Mouse (Mus musculus) C2C12 (cell line): ENCODE measurements around the gene Cacng8.

Source experiments
- CEBPB ChIP-seq: IDR thresholded peaks from one replicate; pipeline ENCODE4 v1.6.1; 2011; ENCODE audit warnings: low read depth, mild to moderate bottlenecking, control low read depth, moderate library complexity
- CTCF ChIP-seq: IDR thresholded peaks from one replicate; pipeline ENCODE4 v1.5.1; 2011; ENCODE audit not compliant: control insufficient read depth, insufficient read depth, insufficient read length
- MAX ChIP-seq: IDR thresholded peaks from one replicate; pipeline ENCODE4 v1.6.1; 2011; ENCODE audit warnings: mild to moderate bottlenecking, control low read depth
- MYOD1 ChIP-seq: IDR thresholded peaks from one replicate; pipeline ENCODE4 v1.6.1; 2011; ENCODE audit warnings: low read depth; ENCODE audit not compliant: control insufficient read depth, insufficient read length
- MYOG ChIP-seq: IDR thresholded peaks from one replicate; pipeline ENCODE4 v1.6.1; 2011; ENCODE audit not compliant: control insufficient read depth, insufficient read length; ENCODE audit errors: extremely low read depth
- USF1 ChIP-seq: IDR thresholded peaks from one replicate; pipeline ENCODE4 v1.6.1; 2011; ENCODE audit warnings: low read depth, mild to moderate bottlenecking, control low read depth, moderate library complexity

GRCm38 (mm10) chr7:3422051-3422450, 31.6 kb downstream of the Cacng8 start:
- no peak for TF ChIP-seq CTCF
- TF ChIP-seq MAX, result no peak
- no peak for TF ChIP-seq USF1
- no peak for TF ChIP-seq MYOG
- no peak for TF ChIP-seq CEBPB
- no peak for TF ChIP-seq MYOD1
